Mouse (Mus musculus) stomach, postnatal 0 days (tissue): Measurements from ENCODE around the gene Asb13.

Experiments
- CTCF ChIP-seq: IDR thresholded peaks from 2 replicates; pipeline ENCODE4 v1.5.1; 2016; ENCODE audit warnings: antibody characterized with exemption, low read depth, mild to moderate bottlenecking, moderate library complexity
- EP300 ChIP-seq: optimal IDR thresholded peaks from 2 replicates; pipeline ENCODE3; 2016; ENCODE audit warnings: antibody characterized with exemption

- TF ChIP-seq EP300 (no peak), CTCF (no peak)
These were observed 60.9 kb downstream of the Asb13 start for GRCm38 (mm10) chr13:3694599-3695343.
